Mouse (Mus musculus) thymus, postnatal 4 days (tissue): ENCODE data around the gene Rara.

Source experiments
- DNase-seq: peaks from one replicate; pipeline ENCODE4 v3.0.0; 2021

The Rara gene

DNA sequence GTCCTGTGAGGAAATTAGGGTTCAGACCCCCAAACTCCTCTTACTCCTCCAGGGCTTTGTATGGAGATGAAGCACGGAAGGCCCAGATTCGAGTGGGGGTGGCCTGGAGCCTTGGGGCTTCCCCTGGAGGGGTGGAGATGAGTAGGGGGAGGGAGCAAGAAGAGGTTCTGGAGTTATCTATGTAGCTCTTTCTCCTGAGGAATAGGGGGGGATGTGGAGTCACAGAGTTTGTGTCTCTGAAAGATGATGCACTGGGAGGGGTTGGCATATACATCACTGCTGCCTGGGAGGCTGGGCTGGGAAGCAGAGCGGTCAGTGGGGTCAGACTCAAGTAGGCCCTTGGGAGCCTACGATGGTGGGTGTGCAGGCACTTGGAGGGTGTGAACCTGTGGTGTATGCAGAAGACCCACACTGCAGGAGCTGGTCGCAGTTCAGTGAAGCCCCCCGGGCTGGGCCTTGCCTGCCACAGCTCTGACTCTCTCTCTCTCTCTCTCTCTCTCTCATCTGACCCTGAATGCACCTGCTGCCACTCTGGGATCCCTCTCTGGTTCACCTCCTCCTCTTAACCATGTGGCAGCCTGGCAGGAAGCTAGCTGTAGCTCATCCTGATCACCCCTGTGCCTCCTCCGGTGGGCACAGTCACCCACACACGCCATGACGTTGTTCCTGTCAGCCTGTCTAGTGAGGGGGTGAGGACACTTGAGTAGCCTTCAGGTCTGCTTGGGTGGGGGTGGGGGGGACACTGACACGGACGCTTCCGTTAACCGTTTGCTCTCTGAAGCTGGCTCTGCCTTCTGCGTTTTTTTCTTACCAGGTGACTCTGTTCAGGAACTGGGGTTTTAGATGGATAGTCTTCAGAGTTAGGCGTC, 11.7 kb downstream of the Rara start:
- DNase-seq, result peak; percentile 70

DNA sequence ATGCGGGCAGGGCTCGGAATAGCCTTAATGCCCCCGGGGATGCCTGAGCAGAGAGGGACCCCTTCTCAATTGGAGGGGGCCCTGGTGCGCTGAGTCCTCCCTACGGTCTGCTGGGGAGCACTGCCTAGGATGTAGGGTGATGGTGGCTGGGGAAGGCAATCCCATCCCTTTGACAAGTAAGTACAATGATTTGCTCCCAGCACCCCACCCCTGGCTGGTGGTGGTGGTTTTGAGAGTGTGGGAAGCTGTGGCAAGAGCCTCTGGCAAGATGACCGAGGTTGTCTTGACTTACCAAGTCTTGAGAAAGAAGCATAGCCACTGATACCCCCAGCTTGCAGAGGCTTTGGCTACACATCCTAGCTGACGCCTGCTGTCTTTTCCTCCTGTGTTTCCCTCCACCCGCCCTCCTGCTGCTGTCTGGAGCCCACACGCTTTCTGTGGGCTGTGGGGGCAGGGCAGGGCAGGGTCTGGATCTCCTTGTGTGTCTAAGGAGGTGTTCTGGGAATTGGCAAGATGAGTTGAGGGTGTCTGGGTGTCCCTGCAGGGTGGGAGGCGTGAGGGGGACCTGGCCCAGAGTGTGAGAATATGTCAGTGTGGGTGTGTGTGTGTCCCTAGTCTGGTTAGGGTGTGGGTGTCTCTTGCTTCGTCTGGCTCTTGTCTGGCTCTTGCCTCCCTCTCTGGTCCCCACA, 12.5 kb downstream of the Rara start:
- DNase-seq, result peak; percentile 54

DNA sequence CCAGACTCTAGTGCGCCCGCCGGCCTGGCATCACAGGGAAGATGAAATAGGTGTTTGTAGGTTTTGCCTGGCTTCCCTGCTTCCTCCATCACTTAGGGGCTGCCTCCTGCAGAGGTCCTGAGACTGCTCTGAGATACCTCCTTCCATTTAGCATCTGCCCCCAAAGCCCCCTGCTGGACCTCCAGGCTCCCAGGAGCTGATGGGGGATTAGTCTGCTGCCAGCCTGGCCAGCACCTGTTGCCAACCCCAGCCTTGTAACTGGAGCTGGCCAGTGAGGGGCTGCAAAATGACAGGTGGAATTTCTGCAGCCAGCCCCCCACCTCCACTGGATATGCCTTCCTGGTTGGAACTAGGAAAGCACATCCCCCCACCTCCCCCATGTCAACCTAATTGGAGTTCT, 13.2 kb downstream of the Rara start:
- DNase-seq, result peak; percentile 48

DNA sequence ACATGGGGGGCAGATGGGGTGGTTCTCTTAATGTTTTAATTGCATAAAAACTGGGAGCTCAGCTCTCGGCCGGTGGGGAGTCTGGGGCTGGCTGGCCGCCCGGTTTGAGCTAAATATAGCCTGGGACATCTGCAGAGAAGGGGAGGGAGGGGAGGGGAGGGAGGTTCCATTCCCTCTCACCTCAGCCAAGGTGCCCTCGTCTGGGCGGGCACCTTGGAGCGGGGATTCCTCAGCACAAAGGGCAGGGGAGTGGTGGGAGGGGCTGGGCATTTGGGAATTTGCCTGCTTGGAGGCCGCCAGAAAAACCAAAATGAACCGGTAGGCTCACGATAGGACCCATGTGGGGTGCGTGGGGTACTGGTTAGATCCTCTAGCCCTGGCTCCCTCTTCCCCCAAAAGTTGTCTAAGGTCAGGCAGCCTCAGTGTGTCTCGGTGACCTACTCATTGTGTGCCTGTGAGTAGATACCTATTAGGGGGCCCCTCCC, 13.8 kb downstream of the Rara start:
- DNase-seq, result no peak

DNA sequence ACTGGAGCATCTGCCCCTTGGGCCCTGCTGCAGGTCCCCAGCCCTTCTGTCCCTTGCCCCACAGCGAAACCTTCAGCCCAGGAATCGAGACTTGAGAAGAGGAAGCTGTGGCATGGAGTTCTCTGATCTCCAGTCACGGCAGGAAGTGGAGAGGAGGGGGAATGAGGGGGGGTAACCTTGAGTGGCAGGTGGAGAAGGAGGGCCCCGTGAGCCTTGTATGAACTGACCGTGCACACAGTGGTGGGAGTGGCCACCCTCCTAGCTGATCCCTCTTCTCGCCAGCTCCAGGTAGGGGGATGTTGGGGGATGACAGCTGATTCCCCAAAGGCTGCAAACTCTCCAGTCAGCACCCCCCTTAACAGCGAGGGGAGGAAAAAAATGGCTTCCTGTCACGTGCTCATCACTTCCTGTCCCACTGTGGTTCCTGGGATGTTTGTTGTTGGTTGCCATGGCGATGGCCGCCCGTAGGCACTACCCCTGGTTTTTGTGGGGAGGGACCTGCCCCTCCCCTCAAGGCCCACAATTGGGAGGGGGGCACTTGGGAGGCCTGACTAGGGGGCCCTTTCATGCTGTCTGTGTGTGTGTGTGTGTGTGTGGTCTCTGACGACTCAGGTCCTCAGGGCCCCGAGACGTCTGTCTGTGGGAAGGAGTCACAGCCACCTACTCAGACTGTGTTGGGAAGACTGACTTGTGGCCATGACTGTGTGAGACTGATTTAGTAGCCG, 14.4 kb downstream of the Rara start:
- DNase-seq, result peak; percentile 91

DNA sequence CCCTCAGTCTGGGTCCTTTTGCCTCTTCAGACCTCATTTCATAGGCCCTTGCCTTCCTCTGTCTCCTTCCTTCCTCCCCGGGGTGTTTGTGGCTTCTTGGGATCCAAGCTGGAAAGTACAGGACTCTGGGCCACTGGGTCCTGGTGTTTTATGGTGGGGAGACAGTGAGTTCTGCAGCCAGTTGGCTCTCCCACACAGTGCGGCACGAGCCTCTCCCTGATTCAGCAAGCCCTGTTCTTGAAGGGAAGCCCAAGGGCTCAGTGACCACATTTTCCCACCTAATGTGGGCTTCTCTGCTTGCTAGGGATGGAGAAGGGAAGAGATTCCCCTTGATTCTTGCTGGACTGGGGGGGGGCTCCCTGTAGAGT, 14.9 kb downstream of the Rara start:
- DNase-seq, result no peak

DNA sequence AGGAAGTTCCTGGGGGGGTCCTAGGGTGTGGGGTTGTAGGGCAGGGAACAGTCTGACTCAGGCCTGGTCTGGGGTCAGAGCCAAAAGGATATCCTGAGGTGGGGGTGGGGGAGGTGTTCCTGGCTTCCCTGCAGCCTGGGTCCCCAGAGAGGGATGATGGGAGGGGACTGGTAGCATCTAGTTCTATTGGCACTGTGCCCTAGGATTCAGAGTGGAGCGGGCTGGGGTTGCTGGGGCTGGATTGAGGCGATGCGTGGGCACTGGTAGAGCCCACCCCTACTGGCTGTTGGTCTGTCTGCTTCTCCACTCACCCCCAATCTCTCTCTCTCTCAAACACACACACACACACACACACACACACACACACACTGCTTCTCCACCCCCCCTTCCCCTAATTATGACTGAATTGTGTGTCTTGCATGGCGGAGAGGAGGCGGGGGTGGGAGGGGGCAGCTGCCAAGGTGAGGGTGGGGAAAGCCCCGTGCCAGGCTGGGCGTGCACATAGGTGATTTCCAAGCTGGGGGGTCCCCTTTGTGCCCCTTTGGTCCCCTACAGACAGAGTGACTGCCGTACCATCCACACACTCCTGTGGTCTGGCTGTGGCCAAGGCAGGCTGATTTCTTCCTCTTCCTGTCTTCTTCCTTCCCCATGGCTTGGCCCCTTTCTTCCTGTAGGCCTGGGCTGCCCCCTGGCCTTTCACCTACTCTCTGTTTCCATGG, 15.5 kb downstream of the Rara start:
- DNase-seq, result peak; percentile 50

DNA sequence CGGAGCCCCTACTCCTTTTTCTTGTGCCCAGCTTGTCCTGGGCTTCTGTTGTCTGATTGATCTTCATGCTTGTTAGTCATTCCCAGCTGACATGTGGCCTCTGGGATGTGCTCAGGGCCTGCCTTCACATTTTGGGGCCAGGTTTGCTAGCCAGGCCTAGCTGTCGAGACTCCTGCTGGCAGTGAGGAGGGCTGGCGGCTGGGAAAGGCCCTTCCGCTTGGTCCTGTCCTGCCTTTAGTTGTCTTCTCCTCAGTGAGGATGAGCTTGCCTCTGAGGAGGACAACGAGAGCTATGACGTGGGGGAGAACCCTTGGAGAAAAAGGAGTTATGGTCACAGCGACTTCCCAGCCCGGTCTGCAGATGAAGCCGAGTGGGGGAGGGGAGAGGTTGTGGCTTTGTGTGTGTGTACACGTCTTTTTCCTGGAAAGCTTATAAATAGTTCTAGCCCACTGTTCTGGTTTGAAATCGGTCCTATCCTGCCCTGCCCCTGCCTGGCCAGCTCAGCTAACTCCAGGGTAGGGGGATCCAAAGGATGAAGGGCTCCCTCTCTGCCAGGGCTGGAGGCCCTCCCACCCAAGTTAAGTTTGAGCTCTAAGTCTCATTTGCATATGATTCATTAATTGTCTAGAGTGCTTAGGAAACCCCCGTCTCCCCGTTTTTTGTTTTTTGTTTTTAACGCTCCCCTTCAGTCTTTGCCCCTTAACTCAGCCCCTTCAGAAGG, 16.3 kb downstream of the Rara start:
- peak; percentile 67 for DNase-seq

DNA sequence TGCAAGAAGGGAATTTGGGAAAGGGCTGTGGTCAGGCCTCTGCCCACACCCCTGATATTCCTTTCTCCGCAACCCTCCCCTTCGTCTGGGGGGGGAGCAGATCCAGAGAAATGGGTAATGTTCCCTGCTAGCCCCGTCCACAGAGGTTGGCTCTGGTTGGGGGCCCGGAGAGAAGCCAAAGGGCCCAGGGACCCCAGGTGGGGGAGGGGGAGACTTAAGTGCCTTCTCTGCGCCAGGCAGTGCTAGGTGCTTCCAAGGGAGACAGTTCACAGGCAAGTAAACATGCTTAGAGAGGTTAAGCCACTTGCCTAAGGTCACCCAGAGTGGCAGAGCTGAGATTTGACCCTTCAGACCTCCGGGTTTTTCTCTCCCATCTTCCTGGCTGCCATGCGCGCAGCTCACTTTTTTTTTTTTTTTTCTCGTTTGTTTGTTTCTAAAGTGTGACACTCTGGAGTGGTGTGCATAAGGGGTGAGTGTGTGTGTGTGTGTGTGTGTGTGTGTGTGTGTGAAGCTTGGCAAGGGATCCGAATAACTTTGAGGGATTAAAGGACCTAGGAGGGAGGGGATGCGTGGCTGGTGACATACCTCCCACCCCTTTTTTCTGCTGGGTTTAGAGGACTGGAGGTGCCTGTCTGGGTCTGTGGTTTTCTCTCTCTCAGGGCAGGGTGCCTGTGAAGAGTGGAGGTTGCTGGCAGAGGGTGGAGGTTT, 17.4 kb downstream of the Rara start:
- peak; percentile 66 for DNase-seq

DNA sequence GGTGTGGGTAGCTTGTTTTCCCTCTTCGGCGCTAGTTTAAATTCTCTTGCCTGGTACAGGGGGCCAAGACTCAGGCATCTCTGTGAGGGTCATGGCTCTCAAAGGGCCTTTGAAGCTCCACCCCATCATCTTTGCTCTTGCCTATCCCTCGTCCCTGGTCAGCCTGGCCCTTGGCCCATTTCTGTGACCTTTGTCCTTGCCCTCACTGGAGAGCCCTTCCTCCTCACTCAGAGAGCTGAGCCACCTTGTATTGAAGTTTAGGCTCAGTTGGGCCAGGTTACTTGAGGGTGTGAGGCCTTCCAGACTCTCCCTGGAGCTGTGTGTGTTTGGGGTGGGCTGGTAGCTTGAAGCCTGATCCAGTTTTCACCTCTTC, 18.0 kb downstream of the Rara start:
- no peak for DNase-seq

DNA sequence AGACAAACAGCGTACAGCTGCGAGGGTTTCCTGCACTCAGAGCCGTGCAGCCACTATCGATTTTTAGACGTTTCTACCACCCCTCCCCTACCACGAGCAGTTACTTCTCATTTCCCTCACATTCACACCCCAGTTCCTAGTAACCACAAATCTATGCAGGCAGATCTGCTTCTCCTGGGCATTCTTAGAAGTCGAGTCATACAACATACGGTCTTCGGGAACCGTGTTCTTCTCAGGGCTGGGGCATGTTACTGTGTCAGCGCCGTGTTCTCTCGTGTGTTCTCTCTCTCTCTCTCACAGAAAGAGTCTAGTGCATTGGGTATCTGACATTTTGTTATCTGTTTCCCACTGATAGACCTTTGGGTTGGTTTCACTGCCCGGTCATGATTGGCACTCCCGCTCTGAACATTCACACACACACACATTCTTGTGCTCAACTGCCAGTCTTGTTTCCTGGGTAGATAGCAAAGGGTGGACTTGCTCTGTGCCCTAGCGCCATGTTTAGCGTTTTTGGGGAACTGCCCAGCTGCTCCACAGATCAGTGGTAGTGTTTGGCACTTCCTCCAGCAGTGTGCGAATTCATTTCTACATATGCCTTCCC, 20.5 kb downstream of the Rara start:
- peak; percentile 47 for DNase-seq

DNA sequence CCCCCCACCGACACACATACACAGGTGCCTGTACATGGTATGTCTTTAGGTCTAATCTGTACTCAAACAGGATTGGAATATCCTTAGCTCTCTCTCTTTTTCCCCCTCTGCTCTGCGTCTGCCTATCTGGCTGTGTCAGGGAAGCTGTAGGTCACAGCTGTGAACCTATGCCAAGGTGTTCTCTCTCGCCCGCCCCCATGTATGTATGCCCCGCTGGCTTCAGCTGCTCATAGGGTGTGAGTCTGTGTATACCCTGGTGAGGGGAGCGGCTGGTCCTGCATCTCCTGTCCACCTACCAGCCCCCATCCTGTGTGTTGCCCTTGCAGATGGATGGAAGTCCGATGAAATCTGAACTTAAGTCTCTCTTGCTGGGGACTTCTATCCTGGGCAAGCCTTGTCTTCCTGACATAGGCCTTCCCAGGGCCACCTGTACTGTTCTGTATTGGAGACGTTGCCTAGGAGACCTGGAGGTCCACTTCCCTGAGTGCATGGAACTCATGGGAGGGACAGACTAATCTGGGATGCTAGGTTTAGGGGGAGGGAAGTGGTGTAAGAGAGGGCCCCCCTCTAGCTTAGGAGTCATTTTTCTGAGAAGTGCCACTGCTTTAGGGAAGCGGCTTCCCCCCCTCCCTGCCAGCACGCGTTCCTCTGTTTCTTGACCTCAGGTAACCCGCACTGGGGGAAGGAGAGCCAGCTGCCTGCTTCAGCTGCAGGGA, 21.8 kb downstream of the Rara start:
- DNase-seq, result no peak

DNA sequence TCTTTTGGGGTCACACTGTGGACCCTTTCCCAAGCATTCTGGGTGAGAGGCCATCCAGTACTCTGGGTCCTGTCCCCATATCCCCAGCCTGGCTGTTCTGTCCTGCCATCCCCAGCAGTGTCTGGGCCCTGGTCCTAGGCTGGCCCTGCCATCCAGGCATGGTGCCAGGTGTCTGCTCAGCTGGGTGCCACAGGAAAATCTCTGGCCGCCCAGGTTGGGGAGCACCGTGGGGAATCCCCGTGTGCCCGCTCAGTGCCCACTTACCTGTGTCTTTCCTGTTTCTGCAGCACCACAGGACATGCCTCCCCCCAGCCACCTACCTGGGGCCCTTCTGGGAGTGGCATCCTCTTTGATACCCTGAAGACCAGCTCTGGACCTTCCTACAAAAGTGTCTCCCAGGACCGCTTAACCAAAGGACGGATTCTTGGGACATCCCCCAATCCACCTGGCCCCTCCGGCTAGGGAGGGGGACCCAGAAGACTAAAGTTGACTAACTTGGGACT, 22.4 kb downstream of the Rara start:
- DNase-seq, result no peak

DNA sequence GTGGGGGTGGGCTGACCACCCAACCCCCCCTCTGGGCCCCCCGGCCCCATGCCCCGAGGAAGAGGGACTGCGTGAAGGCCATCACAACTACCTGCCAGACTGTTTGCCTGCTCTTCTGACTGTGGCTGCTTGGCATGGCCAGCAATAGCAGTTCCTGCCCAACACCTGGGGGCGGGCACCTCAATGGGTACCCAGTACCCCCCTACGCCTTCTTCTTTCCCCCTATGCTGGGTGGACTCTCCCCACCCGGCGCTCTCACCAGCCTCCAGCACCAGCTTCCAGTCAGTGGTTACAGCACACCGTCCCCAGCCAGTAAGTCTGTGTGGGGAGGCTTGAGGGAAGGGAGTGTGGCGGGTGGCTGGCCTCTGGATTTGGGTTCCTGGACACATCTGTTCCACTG, 22.9 kb downstream of the Rara start:
- DNase-seq, result no peak

DNA sequence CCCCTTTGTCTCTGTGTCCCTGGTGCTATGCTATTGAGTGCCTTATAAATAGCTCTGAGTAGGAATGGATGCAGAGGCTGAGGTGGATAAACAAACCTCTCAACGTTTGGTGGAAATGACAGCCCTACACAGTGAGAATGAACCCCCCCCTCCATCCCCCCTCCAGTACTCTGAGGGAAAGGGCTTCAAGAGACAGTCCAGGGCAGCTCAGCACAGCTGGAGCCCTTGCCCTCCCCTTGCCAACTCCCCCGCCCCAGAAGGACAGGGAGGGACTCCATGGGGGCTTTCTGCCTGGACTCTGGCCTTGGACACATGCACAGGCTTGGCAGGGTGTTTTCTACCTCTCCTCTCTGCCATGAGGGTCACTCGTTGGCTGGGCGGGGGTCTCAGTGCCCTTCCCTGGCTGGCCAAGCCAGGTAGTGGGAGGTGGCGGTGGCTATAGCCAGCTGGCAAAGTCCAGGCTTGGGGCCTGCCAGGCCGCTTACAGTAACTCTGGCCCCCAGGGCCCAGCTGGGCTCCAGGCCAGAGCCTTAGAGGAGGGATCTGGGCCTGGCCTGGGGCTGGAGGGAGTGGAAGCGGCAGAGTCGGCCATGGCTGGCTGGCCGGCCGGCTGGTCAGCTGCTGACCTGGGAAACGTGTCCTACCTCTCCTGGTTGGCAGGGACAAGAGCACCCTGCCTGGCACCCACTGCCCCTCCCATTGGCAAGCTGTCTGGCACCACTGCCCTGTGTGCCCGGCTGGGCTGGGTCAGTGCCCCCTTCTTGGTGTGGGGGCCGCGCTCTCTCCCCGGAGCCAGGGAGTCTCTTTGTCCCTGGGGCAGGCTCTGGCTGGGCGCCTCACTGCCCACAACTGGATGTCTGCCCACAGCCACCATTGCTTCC, 23.6 kb downstream of the Rara start:
- no peak for DNase-seq

DNA sequence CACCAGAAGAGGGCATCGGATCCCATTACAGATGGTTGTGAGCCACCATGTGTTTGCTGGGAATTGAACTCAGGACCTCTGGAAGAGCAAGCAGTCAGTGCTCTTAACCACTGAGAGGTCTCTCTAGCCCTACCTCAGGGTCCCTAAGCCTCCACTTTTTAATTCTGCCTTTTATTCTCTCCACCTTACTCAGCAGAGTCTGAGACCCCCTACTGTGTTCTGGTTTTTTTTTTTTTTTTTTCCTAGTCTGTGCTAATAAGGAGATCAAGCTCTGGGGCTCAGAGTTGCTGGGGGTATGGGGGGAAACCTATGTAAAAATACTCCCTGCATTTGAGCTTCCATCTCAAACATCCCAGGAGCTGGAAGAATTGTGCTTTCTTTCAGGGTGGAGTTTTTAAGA, 24.5 kb downstream of the Rara start:
- DNase-seq, result no peak

DNA sequence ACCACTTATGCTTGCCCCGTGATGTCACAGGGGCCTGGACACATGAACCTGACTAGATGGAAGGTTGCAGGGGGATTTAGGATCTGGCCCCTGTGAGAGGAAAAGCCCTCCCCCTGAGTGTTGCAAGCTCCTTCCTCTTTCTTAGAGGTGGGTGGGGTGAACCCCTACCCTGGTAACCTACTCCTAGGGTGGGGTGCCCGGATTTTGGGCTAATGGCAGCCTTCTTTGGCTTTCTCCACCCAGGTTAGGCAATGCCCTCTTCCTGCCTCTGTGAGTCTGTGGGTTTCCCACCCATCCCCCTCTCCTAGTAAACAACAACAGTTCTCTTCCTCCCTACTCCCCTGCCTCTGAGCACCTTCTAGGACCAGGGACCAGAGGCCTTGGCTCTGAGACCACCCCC, 25.1 kb downstream of the Rara start:
- DNase-seq, result peak; percentile 29

DNA sequence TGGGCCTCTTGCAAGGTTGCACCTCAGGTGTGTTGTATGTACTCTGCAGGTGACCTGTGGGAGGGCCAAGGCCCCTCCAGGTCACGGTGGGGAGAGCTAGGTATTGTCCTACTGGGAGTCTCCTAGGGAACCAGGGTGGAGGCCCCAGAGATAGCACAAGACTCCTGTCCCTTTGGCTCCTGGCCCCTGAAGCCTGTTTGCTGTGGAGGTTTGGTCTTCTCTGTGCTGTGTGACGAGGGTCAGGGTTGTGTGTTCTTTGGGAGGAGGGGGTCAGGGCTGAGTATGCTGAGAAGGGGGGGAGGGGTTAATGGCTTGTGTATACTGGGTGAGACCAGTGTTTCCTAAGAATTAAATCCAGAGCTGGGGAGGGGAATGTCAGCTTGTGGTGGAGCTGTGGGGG, 25.7 kb downstream of the Rara start:
- DNase-seq, result no peak

DNA sequence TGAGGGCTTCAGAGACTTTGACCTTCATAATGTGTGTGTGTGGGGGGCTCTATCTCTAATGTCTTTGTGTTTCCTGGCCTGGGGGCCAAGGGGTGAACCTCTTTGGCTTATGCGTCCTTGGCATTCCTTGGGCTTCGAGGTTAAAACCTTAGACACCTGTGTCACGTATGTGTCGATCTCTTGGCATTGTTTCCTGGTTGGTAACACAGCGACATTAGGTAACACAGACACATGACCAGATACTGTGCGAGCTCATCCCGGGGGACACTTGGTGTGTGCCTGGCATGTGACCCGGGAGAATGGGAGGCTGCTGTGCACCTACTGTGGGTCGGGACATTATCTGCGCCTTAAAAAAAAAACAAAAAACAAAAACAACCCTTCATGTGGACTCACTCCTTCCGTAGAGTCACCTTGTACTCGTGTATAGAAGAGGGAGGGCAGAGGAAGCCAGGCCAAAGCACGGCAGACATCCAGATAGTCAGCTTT, 26.3 kb downstream of the Rara start:
- no peak for DNase-seq
